ENCODE assay signal across 18 mouse cellular contexts in the genomic region with DNA sequence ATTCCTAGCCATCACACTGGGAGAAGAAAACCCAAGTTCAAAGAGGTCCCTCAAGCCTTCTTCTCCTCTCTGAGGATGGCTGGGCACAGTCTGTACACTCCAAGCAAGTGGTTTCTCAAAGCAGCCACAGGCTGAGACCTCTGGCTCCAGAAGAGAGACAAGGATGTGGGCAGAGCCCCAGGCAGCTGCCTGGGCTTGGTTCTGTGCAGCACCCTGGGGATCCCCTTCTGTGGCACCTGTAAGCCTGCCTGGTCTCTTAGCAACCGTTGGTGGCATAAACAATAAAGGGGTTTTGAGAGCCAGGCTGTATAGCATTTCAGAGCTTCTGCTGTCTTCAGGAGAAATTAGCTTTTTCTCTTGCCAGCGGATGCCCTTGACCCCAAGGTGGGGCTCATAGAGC. TPM values are rescaled to one million over a fixed set of nuclear protein-coding genes. Genes with fewer than 3 reads are reported as not detected.
DNase-seq lines count a peak whose midpoint lies in the region; ATAC-seq lines count a peak whose summit lies in the region.
"Had no signal": no experiment of that assay in that cellular context is flagged by ENCODE, and none has a peak within 500 bp of the region (broad histone marks: within the 10 kb centered on the region; RNA-seq: fewer than 3 reads in every experiment).

No protein-coding gene starts in this region.

- no peak overlapping the region for H3K4me3 ChIP-seq in hindbrain, embryonic 14.5 days (replicated peaks; ENCODE audit: low read length)
- H3K4me3 ChIP-seq in forebrain, embryonic 12.5 days (replicated peaks), result no peak overlapping the region
- H3K4me3 ChIP-seq: forebrain, embryonic 15.5 days; heart, embryonic 13.5 days; hindbrain, embryonic 15.5 days had no signal

- DNase-seq in CD8-positive naive resting alpha-beta T cell, adult 2 months (ENCODE audit: low read depth in 2 of 2, low spot score in 2 of 2), result peak; percentile 56 to 59
- peak; percentile 38 for DNase-seq in gastrocnemius, postnatal 10 days
- peak; percentile 1 to 33 for DNase-seq in natural killer cell, adult 2 months (ENCODE audit: low spot score in 2 of 2)
- DNase-seq in thymus, postnatal 36 days, result peak; percentile 25 to 55
- DNase-seq in hindbrain, embryonic 14.5 days (ENCODE audit: low spot score), result no peak
- DNase-seq: adrenal gland, adult 2 months; cerebellum, adult 18-20 months; kidney, adult 2 months; kidney, postnatal 25 days; layer of hippocampus, adult 9-11 months; lung, postnatal 36 days; midbrain, embryonic 14.5 days had no signal

- 83% methylated on average over 2 of the region's 2 CpGs for WGBS in hindbrain, embryonic 14.5 days
- 76% methylated on average over 2 of the region's 2 CpGs for WGBS in forebrain, embryonic 12.5 days

- no peaks in the 10 kb centered on the region for H3K27me3 ChIP-seq in hindbrain, embryonic 14.5 days (ENCODE audit: control insufficient read depth, insufficient read depth, low read length)
- H3K27me3 ChIP-seq in forebrain, embryonic 12.5 days, result no peaks in the 10 kb centered on the region
- H3K27me3 ChIP-seq: forebrain, embryonic 15.5 days; heart, embryonic 13.5 days; hindbrain, embryonic 15.5 days; Patski had no signal

- no peak overlapping the region for H3K27ac ChIP-seq in hindbrain, embryonic 14.5 days
- no peak overlapping the region for H3K27ac ChIP-seq in forebrain, embryonic 12.5 days
- H3K27ac ChIP-seq: forebrain, embryonic 15.5 days; heart, embryonic 13.5 days; hindbrain, embryonic 15.5 days had no signal

- H3K36me3 ChIP-seq in hindbrain, embryonic 14.5 days (replicated peaks; ENCODE audit: control insufficient read depth, insufficient read depth), result no peaks in the 10 kb centered on the region
- H3K36me3 ChIP-seq in forebrain, embryonic 12.5 days (replicated peaks), result no peaks in the 10 kb centered on the region
- H3K36me3 ChIP-seq: forebrain, embryonic 15.5 days; heart, embryonic 13.5 days; hindbrain, embryonic 15.5 days had no signal

- H3K9me3 ChIP-seq in hindbrain, embryonic 14.5 days (ENCODE audit: control insufficient read depth, low read length), result no peaks in the 10 kb centered on the region
- no peaks in the 10 kb centered on the region for H3K9me3 ChIP-seq in forebrain, embryonic 12.5 days
- H3K9me3 ChIP-seq: forebrain, embryonic 15.5 days; heart, embryonic 13.5 days; hindbrain, embryonic 15.5 days had no signal

- no peak overlapping the region for H3K4me2 ChIP-seq in hindbrain, embryonic 14.5 days (replicated peaks)
- H3K4me2 ChIP-seq in forebrain, embryonic 12.5 days, result no peak overlapping the region
- H3K4me2 ChIP-seq: forebrain, embryonic 15.5 days; heart, embryonic 13.5 days; hindbrain, embryonic 15.5 days had no signal

- H3K9ac ChIP-seq in hindbrain, embryonic 14.5 days, result no peak overlapping the region
- no peak overlapping the region for H3K9ac ChIP-seq in forebrain, embryonic 12.5 days
- H3K9ac ChIP-seq: forebrain, embryonic 15.5 days; heart, embryonic 13.5 days; hindbrain, embryonic 15.5 days had no signal

- no peaks in the 10 kb centered on the region for H3K4me1 ChIP-seq in hindbrain, embryonic 14.5 days (replicated peaks; ENCODE audit: control insufficient read depth, insufficient read depth, low read length)
- no peaks in the 10 kb centered on the region for H3K4me1 ChIP-seq in forebrain, embryonic 12.5 days
- H3K4me1 ChIP-seq: forebrain, embryonic 15.5 days; hindbrain, embryonic 15.5 days had no signal

- ATAC-seq in hindbrain, embryonic 14.5 days (ENCODE audit: low FRiP score), result no peak
- ATAC-seq in forebrain, embryonic 12.5 days (ENCODE audit: low FRiP score), result no peak
- ATAC-seq in frontal cortex, adult (ENCODE audit: low TSS enrichment), result no peak
- ATAC-seq: forebrain, embryonic 15.5 days; Patski had no signal

RNA-seq across cellular contexts. Expression of gene Siah1a, which starts 52.0 kb away (rescaled TPM):
- 10 to 100 TPM; 14.5 to 17.1 TPM for total RNA-seq in gastrocnemius, postnatal 10 days (2021)
- polyA plus RNA-seq in hindbrain, embryonic 14.5 days (2014; fragmentation: Nextera tagmentation; extraction: Ambion mirVana), result 80.1 and 84.6 TPM in 2 replicates
- 92.0 and 95.3 TPM in 2 replicates for polyA plus RNA-seq in forebrain, embryonic 12.5 days (2016; fragmentation: Nextera tagmentation; extraction: Ambion mirVana)

RNA-seq across cellular contexts. Expression of gene Gm10638, which starts 52.2 kb away (rescaled TPM):
- 1 to 10 TPM; 4.1 to 6.7 TPM for total RNA-seq in gastrocnemius, postnatal 10 days (2021)
- polyA plus RNA-seq in hindbrain, embryonic 14.5 days (2014; fragmentation: Nextera tagmentation; extraction: Ambion mirVana), result 6.5 and 7.1 TPM in 2 replicates
- polyA plus RNA-seq in forebrain, embryonic 12.5 days (2016; fragmentation: Nextera tagmentation; extraction: Ambion mirVana), result 9.1 and 10.1 TPM in 2 replicates
